Mouse (Mus musculus) small intestine, adult 2 months (tissue): ENCODE data around the gene Utrn. TPM values are rescaled to one million over a fixed set of nuclear protein-coding genes. Genes with fewer than 3 reads are reported as not detected.

Source experiments
- H3K27ac ChIP-seq: fragments of 200-500 bp; 2 replicates; pipeline ENCODE4 v1.5.1; 2012; ENCODE audit warnings: low read depth, low read length, control low read depth, inconsistent platforms; ENCODE audit not compliant: insufficient read depth
- H3K27me3 ChIP-seq: fragments of 200-500 bp; 2 replicates; pipeline ENCODE4 v1.6.1; 2012; ENCODE audit warnings: mild to moderate bottlenecking, moderate library complexity, low read length, inconsistent platforms; ENCODE audit not compliant: control insufficient read depth, insufficient read depth
- H3K36me3 ChIP-seq: fragments of 200-500 bp; 2 replicates; pipeline ENCODE4 v1.6.1; 2012; ENCODE audit warnings: mild to moderate bottlenecking, low read length, control low read depth, inconsistent platforms; ENCODE audit not compliant: control insufficient read depth, insufficient read depth
- H3K4me1 ChIP-seq: fragments of 200-500 bp; 2 replicates; pipeline ENCODE4 v1.6.1; 2012; ENCODE audit warnings: low read length, inconsistent platforms, mixed read lengths; ENCODE audit not compliant: control insufficient read depth, insufficient read depth, insufficient read length
- H3K4me3 ChIP-seq: fragments of 200-500 bp; 2 replicates; pipeline ENCODE4 v1.5.1; 2012; ENCODE audit warnings: low read depth, mild to moderate bottlenecking, control low read depth, inconsistent platforms, low read length, moderate library complexity
- CTCF ChIP-seq: fragments of 200-500 bp; IDR thresholded peaks from 2 replicates; pipeline ENCODE4 v1.5.1; 2012; ENCODE audit warnings: low read depth, mild to moderate bottlenecking, control low read depth, inconsistent platforms, low read length, moderate library complexity, mixed read lengths; ENCODE audit not compliant: insufficient replicate concordance, insufficient read length; ENCODE audit errors: extremely low read depth
- POLR2A ChIP-seq: fragments of 200-500 bp; IDR thresholded peaks from 2 replicates; pipeline ENCODE4 v1.6.1; 2012; ENCODE audit warnings: low read depth, mild to moderate bottlenecking, control low read depth, inconsistent platforms, low read length, moderate library complexity
- WGBS: fragments of 180-500 bp; shearing (Covaris S2); methylation state at CpG from one replicate; pipeline ENCODE4 v1.1.7; 2018; 5-methylcytosine and 5-hydroxymethylcytosine counted together
- polyA plus RNA-seq: library from polyadenylated mRNA; depleted of rRNA; stranded (reverse); fragments of >200 nt; gene quantifications from 2 replicates; pipeline ENCODE4 v1.2.3, GENCODE M21; 2012

The Utrn gene
- polyA plus RNA-seq, 1 experiment = 20.5 TPM

DNA sequence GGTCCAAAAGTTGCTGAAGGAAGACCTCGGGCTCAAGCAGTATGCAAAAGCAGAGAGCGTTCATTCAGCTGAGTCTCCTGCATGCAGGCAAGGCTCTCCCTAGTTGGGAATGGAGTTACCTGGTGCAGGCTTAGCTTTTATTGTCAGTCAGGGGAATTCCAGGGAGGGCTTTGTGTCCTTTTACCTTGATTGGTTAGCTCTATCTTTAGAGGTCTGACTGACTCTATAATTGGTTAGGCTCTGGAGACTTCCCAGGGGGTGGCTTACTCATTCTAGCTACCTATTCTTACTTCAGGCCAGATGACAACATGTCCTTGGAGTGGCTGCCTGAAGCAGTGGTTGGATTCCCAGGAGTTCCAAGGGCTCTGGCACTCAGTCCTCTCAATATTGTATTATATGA is 40.7 kb upstream of the Utrn start:
- no peaks in the 10 kb centered on the region for H3K36me3 ChIP-seq
- no peak overlapping the region for H3K4me3 ChIP-seq
- TF ChIP-seq CTCF (no peak), POLR2A (no peak)
- no peaks in the 10 kb centered on the region for H3K4me1 ChIP-seq
- no peak overlapping the region for H3K27ac ChIP-seq
- no peaks in the 10 kb centered on the region for H3K27me3 ChIP-seq
- WGBS = 82% methylated on average over 2 of the region's 2 CpGs

DNA sequence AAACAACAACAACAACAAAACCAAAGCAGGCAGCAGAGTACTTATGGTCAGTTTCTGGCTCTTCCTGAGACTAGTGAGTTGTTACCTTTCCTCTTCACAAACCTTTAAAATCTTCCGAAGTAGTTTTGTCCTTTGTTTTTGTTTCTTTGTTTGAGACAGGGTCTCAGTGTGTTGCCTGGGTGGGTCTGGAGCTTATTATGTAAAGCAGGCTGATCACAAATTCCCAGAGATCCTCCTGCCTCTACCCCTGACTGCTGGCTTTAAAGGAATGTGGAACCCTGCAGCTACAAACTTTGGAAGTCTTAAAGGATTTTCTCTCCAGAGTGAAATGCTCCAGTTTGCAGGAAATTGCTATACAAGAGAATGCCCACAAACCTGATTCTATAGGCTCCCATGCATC is 40.0 kb upstream of the Utrn start:
- 0 out of 2 replicates have a peak, but pooled peaks cover under 1% of the 10 kb centered on the region for H3K4me1 ChIP-seq
- no peak for TF ChIP-seq CTCF
- TF ChIP-seq POLR2A = no peak
- no peak overlapping the region for H3K4me3 ChIP-seq
- H3K27me3 ChIP-seq = no peaks in the 10 kb centered on the region
- 80% methylated on average over 1 of the region's 1 CpGs for WGBS
- no peaks in the 10 kb centered on the region for H3K36me3 ChIP-seq
- no peak overlapping the region for H3K27ac ChIP-seq

DNA sequence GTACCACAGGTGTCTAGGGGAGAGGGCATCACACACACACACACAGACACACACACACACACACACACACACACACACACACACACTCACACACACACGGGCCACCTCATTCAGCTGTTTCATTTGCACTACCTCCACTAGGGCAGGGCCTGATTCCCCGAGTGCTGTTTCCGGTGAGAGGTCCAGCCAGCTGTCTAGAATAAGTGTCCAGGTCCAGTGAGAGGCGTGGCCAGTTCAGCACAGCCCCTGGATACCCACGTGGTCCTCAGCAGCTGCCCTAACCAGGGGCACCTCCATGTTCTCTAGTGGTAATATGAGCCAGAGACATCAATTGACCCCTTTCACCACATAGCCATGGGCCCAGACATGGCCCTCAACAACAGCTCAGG is 35.0 kb upstream of the Utrn start:
- Histone ChIP-seq H3K4me1 (peaks cover 14% of the 10 kb centered on the region; the same call in 1 of the 2 replicates), H3K27me3 (no peaks in the 10 kb centered on the region), H3K36me3 (no peaks in the 10 kb centered on the region), H3K27ac (no peak overlapping the region), H3K4me3 (no peak overlapping the region)
- 62% methylated on average over 5 of the region's 5 CpGs for WGBS
- TF ChIP-seq POLR2A (no peak), CTCF (no peak)

DNA sequence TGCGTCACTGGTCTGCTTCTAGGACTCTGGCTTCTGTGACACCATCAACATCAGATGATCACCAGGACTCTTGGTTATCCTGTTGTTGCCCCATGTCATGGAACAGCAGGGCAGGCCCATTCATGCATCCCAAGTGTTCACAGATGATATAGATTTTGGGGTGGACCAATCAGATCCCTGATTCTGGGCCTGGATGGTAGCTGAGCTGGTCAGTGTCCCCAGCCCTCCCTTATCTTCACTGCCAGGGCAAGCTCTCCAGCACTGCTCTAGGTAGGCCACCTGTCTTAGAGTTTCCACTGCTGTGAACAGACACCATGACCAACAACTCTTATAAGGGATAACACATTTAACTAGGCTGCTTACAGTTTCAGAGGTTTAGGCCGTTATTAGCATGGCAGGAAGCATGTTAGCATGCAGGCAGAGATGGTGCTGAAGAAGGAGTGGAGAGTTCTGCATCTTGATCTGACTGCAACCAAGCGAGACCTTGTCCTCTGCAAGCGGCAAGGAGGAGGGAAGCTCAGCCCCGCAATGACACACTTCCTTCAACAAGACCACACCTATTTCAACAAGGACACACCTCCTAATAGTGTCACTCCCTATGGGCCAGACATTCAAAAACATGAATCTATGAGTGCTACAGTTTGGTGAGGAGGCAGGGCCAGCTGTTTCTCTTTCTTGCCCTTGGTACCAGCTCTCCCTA is 34.4 kb upstream of the Utrn start:
- H3K27me3 ChIP-seq = no peaks in the 10 kb centered on the region
- peaks cover 14% of the 10 kb centered on the region; the same call in 1 of the 2 replicates for H3K4me1 ChIP-seq
- TF ChIP-seq POLR2A (no peak), CTCF (no peak)
- H3K36me3 ChIP-seq = no peaks in the 10 kb centered on the region
- no peak overlapping the region for H3K4me3 ChIP-seq
- WGBS = 59% methylated on average over 5 of the region's 5 CpGs
- no peak overlapping the region for H3K27ac ChIP-seq

DNA sequence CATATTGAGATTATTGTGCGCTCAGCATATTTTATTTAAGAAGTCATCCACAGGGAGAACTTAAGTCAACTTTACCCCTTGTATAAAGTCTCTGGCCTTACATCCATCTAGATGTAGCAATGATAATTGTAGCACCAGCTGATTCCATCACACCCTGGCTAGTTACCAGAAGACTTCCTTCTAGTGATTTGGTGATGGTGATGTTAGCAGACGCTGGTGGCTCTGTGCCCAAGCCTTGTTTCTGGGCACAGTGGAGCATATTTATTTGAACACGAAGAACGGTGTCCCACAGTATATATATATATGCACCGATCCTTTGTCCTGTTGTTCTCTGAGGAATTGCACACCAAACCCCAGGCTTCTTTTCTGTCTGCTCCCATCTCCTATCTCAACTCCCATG is 30.7 kb upstream of the Utrn start:
- H3K4me1 ChIP-seq = peaks cover 14% of the 10 kb centered on the region; the same call in 1 of the 2 replicates
- TF ChIP-seq CTCF (no peak), POLR2A (no peak)
- no peak overlapping the region for H3K27ac ChIP-seq
- 63% methylated on average over 5 of the region's 5 CpGs for WGBS
- H3K36me3 ChIP-seq = no peaks in the 10 kb centered on the region
- H3K27me3 ChIP-seq = no peaks in the 10 kb centered on the region
- no peak overlapping the region for H3K4me3 ChIP-seq

DNA sequence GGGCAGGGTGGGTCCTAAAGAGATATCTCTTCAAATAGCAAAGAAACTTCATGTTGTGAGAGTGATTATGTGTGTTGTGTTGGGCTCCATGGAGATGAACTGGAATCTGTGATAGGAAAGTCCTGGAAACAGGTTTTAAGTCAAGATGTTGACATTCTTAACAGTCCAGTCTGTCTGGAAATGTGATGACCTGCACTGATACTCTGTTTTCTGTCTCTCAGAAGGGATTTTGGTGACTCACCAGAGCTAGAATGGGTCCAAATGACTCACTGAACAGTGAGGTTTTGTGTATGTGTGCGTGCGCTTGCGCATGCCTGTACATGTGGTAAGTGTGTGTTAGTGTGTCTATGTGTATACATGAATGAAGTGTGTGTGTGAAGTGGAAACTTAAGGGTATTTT is 24.2 kb upstream of the Utrn start:
- H3K27ac ChIP-seq = no peak overlapping the region
- no peaks in the 10 kb centered on the region for H3K4me1 ChIP-seq
- no peak overlapping the region for H3K4me3 ChIP-seq
- TF ChIP-seq CTCF (no peak), POLR2A (no peak)
- no peaks in the 10 kb centered on the region for H3K36me3 ChIP-seq
- 96% methylated on average over 3 of the region's 3 CpGs for WGBS
- H3K27me3 ChIP-seq = no peaks in the 10 kb centered on the region

DNA sequence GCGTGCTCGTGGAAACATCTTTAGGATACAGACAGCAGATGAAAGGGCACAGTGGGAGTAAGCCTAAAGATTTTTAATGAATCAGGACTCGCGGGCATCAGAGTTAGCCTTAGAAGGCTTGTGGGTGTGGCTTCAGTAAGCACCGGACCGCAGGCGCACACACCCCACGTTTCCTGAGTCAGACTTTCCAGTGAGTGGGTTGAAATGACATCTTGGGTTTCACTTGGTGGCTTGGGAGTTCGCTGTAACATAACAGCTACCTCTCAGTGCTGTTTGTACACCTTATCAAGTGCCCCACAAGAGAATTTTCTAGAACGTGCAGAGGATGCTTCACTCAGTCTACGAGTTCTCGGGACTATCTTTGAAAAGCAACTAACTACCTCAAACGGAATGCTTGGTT is 19.2 kb upstream of the Utrn start:
- no peak overlapping the region for H3K4me3 ChIP-seq
- H3K4me1 ChIP-seq = peaks cover 2% of the 10 kb centered on the region; the same call in 1 of the 2 replicates
- no peaks in the 10 kb centered on the region for H3K36me3 ChIP-seq
- H3K27me3 ChIP-seq = no peaks in the 10 kb centered on the region
- no peak for TF ChIP-seq POLR2A
- TF ChIP-seq CTCF = no peak
- H3K27ac ChIP-seq = no peak overlapping the region
- WGBS = 68% methylated on average over 13 of the region's 13 CpGs

DNA sequence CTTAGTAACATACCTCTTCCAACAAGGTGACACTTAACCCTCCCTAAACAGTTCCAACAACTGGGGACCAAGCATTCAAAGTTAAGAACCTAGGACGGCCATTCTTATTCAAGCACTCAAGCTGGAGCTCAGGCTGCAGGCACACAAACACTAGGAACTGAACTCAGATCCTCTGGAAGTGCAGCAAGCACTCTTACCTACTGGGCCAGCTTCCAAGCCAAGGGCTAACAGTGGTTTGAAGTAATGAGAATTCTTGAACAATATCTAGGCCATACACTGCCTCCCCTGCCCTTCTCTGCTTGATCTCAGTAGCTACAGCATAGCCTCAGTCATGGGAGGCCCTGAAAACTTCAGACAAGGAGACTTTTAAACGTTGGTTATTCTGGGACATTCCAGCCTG is 18.6 kb upstream of the Utrn start:
- TF ChIP-seq POLR2A = no peak
- no peak for TF ChIP-seq CTCF

More for the DNA sequence above, 18.6 kb upstream of the Utrn start:
- Histone ChIP-seq H3K27me3 (no peaks in the 10 kb centered on the region), H3K27ac (no peak overlapping the region), H3K4me1 (peaks cover 2% of the 10 kb centered on the region; the same call in 1 of the 2 replicates), H3K36me3 (no peaks in the 10 kb centered on the region), H3K4me3 (no peak overlapping the region)
- WGBS = 70% methylated on average over 2 of the region's 2 CpGs
